Mouse (Mus musculus) lung, embryonic 16.5 days (tissue): ENCODE measurements around the gene Lrrc23. TPM values are rescaled to one million over a fixed set of nuclear protein-coding genes. Genes with fewer than 3 reads are reported as not detected.

Experiments used
- ATAC-seq: fragments of 200-750 bp; cut with Nextera tagmentation; 2 replicates; pipeline ENCODE4 v1.8.0; 2017; ENCODE audit warnings: low read depth, mild to moderate bottlenecking, moderate library complexity
- H3K27ac ChIP-seq: fragments of 300-500 bp; sonication (generic); 2 replicates; pipeline ENCODE4 v1.5.1; 2014; ENCODE audit warnings: mild to moderate bottlenecking, control low read depth, low read length
- H3K27me3 ChIP-seq: fragments of 300-500 bp; sonication (generic); 2 replicates; pipeline ENCODE4 v1.6.1; 2014; ENCODE audit warnings: low read depth, low read length, mixed read lengths; ENCODE audit not compliant: control insufficient read depth, insufficient read depth
- H3K36me3 ChIP-seq: fragments of 300-500 bp; sonication (generic); 2 replicates; pipeline ENCODE4 v1.6.1; 2014; ENCODE audit warnings: low read length; ENCODE audit not compliant: control insufficient read depth, insufficient read depth
- H3K4me1 ChIP-seq: fragments of 300-500 bp; sonication (generic); replicated peaks from 2 replicates; pipeline ENCODE4 v1.6.1; 2014; ENCODE audit warnings: low read length, mixed read lengths; ENCODE audit not compliant: control insufficient read depth, insufficient read depth
- H3K4me2 ChIP-seq: fragments of 300-500 bp; sonication (generic); 2 replicates; pipeline ENCODE4 v1.6.1; 2014; ENCODE audit warnings: low read depth, low read length, control low read depth
- H3K4me3 ChIP-seq: fragments of 300-500 bp; sonication (generic); 2 replicates; pipeline ENCODE4 v1.5.1; 2014; ENCODE audit warnings: mild to moderate bottlenecking, low read length, control low read depth
- H3K9ac ChIP-seq: fragments of 300-500 bp; sonication (generic); 2 replicates; pipeline ENCODE4 v1.6.1; 2014; ENCODE audit warnings: low read length, control low read depth
- H3K9me3 ChIP-seq: fragments of 300-500 bp; sonication (generic); 2 replicates; pipeline ENCODE4 v1.6.1; 2016; ENCODE audit warnings: low read length; ENCODE audit not compliant: control insufficient read depth
- WGBS: fragments of 180-500 bp; shearing (Covaris S2); extraction: QIAGEN DNeasy Blood & Tissue Kit; methylation state at CpG from one replicate; pipeline ENCODE4 v1.1.7; 2014; 5-methylcytosine and 5-hydroxymethylcytosine counted together
- polyA plus RNA-seq: library from polyadenylated mRNA; unstranded; fragments of >200 nt; fragmentation: Nextera tagmentation; extraction: Ambion mirVana; gene quantifications from 2 replicates; pipeline ENCODE4 v1.2.1, GENCODE M21; 2015

Lrrc23 gene
- polyA plus RNA-seq, 1 experiment from 2014 or later, result 34.0 TPM

GRCm38 (mm10) chr6:124741842-124742241 is 37.7 kb downstream of the Lrrc23 start:
- H3K27ac ChIP-seq, result peak overlapping the region; percentile 100
- ATAC-seq, result no peak

GRCm38 (mm10) chr6:124740888-124741761 is 38.4 kb downstream of the Lrrc23 start, which contains the start of gene Grcc10:
Gene Grcc10 (minus strand): TSS chr6:124741374.
- peak within 1 kb of the TSS; percentile 69 for H3K4me3 ChIP-seq
- peaks cover 32% of the 10 kb centered on the region for H3K4me1 ChIP-seq
- H3K9me3 ChIP-seq, result no peaks in the 10 kb centered on the region
- H3K27me3 ChIP-seq, result no peaks in the 10 kb centered on the region
- H3K9ac ChIP-seq, result peak within 1 kb of the TSS; percentile 84
- peak within 1 kb of the TSS; percentile 100 for H3K27ac ChIP-seq
- peaks cover 18% of the 10 kb centered on the region for H3K36me3 ChIP-seq
- WGBS, result under 1% methylated on average over 41 of the region's 41 CpGs
- ATAC-seq, result peak; percentile 84
- peak within 1 kb of the TSS; percentile 82 for H3K4me2 ChIP-seq

More at GRCm38 (mm10) chr6:124741842-124742241, 37.7 kb downstream of the Lrrc23 start:
- peaks cover 39% of the 10 kb centered on the region for H3K4me1 ChIP-seq
- peak overlapping the region; percentile 82 for H3K4me2 ChIP-seq
- peak overlapping the region; percentile 84 for H3K9ac ChIP-seq
- peaks cover 18% of the 10 kb centered on the region for H3K36me3 ChIP-seq
- H3K9me3 ChIP-seq, result no peaks in the 10 kb centered on the region
- WGBS, result 73% methylated on average over 3 of the region's 3 CpGs
- H3K27me3 ChIP-seq, result no peaks in the 10 kb centered on the region
- H3K4me3 ChIP-seq, result peak overlapping the region; percentile 69

- H3K27ac ChIP-seq, result peak overlapping the region; percentile 100
- no peaks in the 10 kb centered on the region for H3K27me3 ChIP-seq
- peak overlapping the region; percentile 69 for H3K4me3 ChIP-seq
- H3K9ac ChIP-seq, result peak overlapping the region; percentile 84
- H3K4me1 ChIP-seq, result peaks cover 28% of the 10 kb centered on the region
- H3K4me2 ChIP-seq, result peak overlapping the region; percentile 82
- WGBS, result under 1% methylated on average over 29 of the region's 29 CpGs
- ATAC-seq, result peak; percentile 15
- peaks cover 18% of the 10 kb centered on the region for H3K36me3 ChIP-seq
- no peaks in the 10 kb centered on the region for H3K9me3 ChIP-seq
Measured at GRCm38 (mm10) chr6:124740211-124740887, 39.2 kb downstream of the Lrrc23 start.

GRCm38 (mm10) chr6:124739231-124739796 is 40.2 kb downstream of the Lrrc23 start:
- ATAC-seq, result no peak
- Histone ChIP-seq H3K9ac (peak overlapping the region; percentile 47), H3K4me2 (no peak overlapping the region; the same call in 1 of the 2 replicates), H3K4me1 (peaks cover 24% of the 10 kb centered on the region), H3K27ac (peak overlapping the region; percentile 78), H3K4me3 (no peak overlapping the region), H3K9me3 (no peaks in the 10 kb centered on the region), H3K27me3 (no peaks in the 10 kb centered on the region), H3K36me3 (peaks cover 9% of the 10 kb centered on the region)
- 84% methylated on average over 10 of the region's 10 CpGs for WGBS

GRCm38 (mm10) chr6:124738511-124739023 is 41.0 kb downstream of the Lrrc23 start, which contains the start of gene Ptpn6:
Gene Ptpn6 (minus strand): TSS chr6:124738714.
- WGBS, result 22% methylated on average over 15 of the region's 15 CpGs

GRCm38 (mm10) chr6:124737040-124737439 is 42.5 kb downstream of the Lrrc23 start:
- no peak overlapping the region for H3K4me3 ChIP-seq
- no peaks in the 10 kb centered on the region for H3K27me3 ChIP-seq
- H3K9ac ChIP-seq, result no peak overlapping the region
- 78% methylated on average over 11 of the region's 11 CpGs for WGBS
- no peak for ATAC-seq
- H3K4me2 ChIP-seq, result no peak overlapping the region
- no peaks in the 10 kb centered on the region for H3K36me3 ChIP-seq
- H3K27ac ChIP-seq, result no peak overlapping the region
- no peaks in the 10 kb centered on the region for H3K9me3 ChIP-seq
- H3K4me1 ChIP-seq, result peaks cover 26% of the 10 kb centered on the region

More at GRCm38 (mm10) chr6:124738511-124739023, 41.0 kb downstream of the Lrrc23 start, which contains the start of gene Ptpn6:
- H3K27me3 ChIP-seq, result no peaks in the 10 kb centered on the region
- H3K9me3 ChIP-seq, result no peaks in the 10 kb centered on the region
- peak; percentile 65 for ATAC-seq
- peak within 1 kb of the TSS; percentile 40 for H3K4me2 ChIP-seq
- peak within 1 kb of the TSS; percentile 47 for H3K9ac ChIP-seq
- peaks cover 9% of the 10 kb centered on the region for H3K36me3 ChIP-seq
- H3K4me1 ChIP-seq, result peaks cover 24% of the 10 kb centered on the region
- H3K27ac ChIP-seq, result peak within 1 kb of the TSS; percentile 78
- peak within 1 kb of the TSS; percentile 29 for H3K4me3 ChIP-seq

- no peak for ATAC-seq
- Histone ChIP-seq H3K4me1 (peaks cover 15% of the 10 kb centered on the region), H3K4me2 (no peak overlapping the region), H3K4me3 (no peak overlapping the region), H3K9me3 (no peaks in the 10 kb centered on the region), H3K27me3 (no peaks in the 10 kb centered on the region), H3K27ac (no peak overlapping the region), H3K9ac (no peak overlapping the region), H3K36me3 (no peaks in the 10 kb centered on the region)
- 84% methylated on average over 3 of the region's 3 CpGs for WGBS
Measured at GRCm38 (mm10) chr6:124734417-124734816, 45.1 kb downstream of the Lrrc23 start.

GRCm38 (mm10) chr6:124732476-124733370 is 46.8 kb downstream of the Lrrc23 start:
- Histone ChIP-seq H3K36me3 (no peaks in the 10 kb centered on the region), H3K9ac (peak overlapping the region; percentile 21), H3K4me3 (peak overlapping the region; percentile 8; the same call in 1 of the 2 replicates), H3K4me1 (peaks cover 4% of the 10 kb centered on the region; the same call in 1 of the 2 replicates), H3K27ac (peak overlapping the region; percentile 28; the same call in 1 of the 2 replicates), H3K9me3 (no peaks in the 10 kb centered on the region), H3K4me2 (0 out of 2 replicates have a peak overlapping the region, but pooled peaks have one; percentile 8), H3K27me3 (no peaks in the 10 kb centered on the region)
- 45% methylated on average over 19 of the region's 19 CpGs for WGBS
- peak; percentile 78 for ATAC-seq
